Mouse (Mus musculus) liver, embryonic 13.5 days (tissue): ENCODE results near the gene Fdx1l. TPM values are rescaled to one million over a fixed set of nuclear protein-coding genes. Genes with fewer than 3 reads are reported as not detected.
A peak's percentile ranks its signal among the peaks of the same experiment; 100 is the strongest.

Experiments
- ATAC-seq: fragments of 200-750 bp; cut with Nextera tagmentation; 2 replicates; pipeline ENCODE4 v1.8.0; 2017; ENCODE audit warnings: low read depth, mild to moderate bottlenecking, moderate number of reproducible peaks, moderate library complexity
- DNase-seq: peaks from one replicate; pipeline ENCODE4 v3.0.0; 2022
- H3K27ac ChIP-seq: fragments of 300-500 bp; sonication (generic); 2 replicates; pipeline ENCODE4 v1.5.1; 2015; ENCODE audit warnings: moderate library complexity, mild to moderate bottlenecking, inconsistent platforms
- H3K27me3 ChIP-seq: fragments of 300-500 bp; sonication (generic); 2 replicates; pipeline ENCODE4 v1.6.1; 2015; ENCODE audit warnings: mild to moderate bottlenecking, inconsistent platforms
- H3K36me3 ChIP-seq: fragments of 300-500 bp; sonication (generic); 2 replicates; pipeline ENCODE4 v1.6.1; 2015; ENCODE audit warnings: mild to moderate bottlenecking, inconsistent platforms
- H3K4me1 ChIP-seq: fragments of 300-500 bp; sonication (generic); replicated peaks from 2 replicates; pipeline ENCODE4 v1.6.1; 2015; ENCODE audit warnings: inconsistent platforms
- H3K4me2 ChIP-seq: fragments of 300-500 bp; sonication (generic); 2 replicates; pipeline ENCODE4 v1.6.1; 2015; ENCODE audit warnings: inconsistent platforms, mild to moderate bottlenecking, moderate library complexity
- H3K4me3 ChIP-seq: fragments of 300-500 bp; sonication (generic); replicated peaks from 2 replicates; pipeline ENCODE4 v1.5.1; 2015; ENCODE audit warnings: mild to moderate bottlenecking, inconsistent platforms
- H3K9ac ChIP-seq: fragments of 300-500 bp; sonication (generic); 2 replicates; pipeline ENCODE4 v1.6.1; 2015; ENCODE audit warnings: mild to moderate bottlenecking, inconsistent platforms
- H3K9me3 ChIP-seq: fragments of 300-500 bp; sonication (generic); replicated peaks from 2 replicates; pipeline ENCODE4 v1.6.1; 2016; ENCODE audit warnings: inconsistent platforms
- whole genome bisulfite sequencing: fragments of 180-500 bp; shearing (Covaris S2); methylation state at CpG from one replicate; pipeline ENCODE4 v1.1.7; 2015; ENCODE audit not compliant: insufficient replicate concordance; 5-methylcytosine and 5-hydroxymethylcytosine counted together
- microRNA counts: library from miRNA; unstranded; fragments of <30 nt; microRNA quantifications from one replicate; lab custom pipeline; 2016
- microRNA-seq: library from miRNA; unstranded; fragments of <30 nt; microRNA quantifications from one replicate; pipeline ENCODE4, GENCODE M21; 2016
- polyA plus RNA-seq: library from polyadenylated mRNA; unstranded; fragments of >200 nt; fragmentation: Nextera tagmentation; extraction: Ambion mirVana; gene quantifications from 2 replicates; pipeline ENCODE4 v1.2.1, GENCODE M21; 2015

Gene Fdx1l
- polyA plus RNA-seq, 1 experiment from 2014 or later = 41.0 TPM

DNA sequence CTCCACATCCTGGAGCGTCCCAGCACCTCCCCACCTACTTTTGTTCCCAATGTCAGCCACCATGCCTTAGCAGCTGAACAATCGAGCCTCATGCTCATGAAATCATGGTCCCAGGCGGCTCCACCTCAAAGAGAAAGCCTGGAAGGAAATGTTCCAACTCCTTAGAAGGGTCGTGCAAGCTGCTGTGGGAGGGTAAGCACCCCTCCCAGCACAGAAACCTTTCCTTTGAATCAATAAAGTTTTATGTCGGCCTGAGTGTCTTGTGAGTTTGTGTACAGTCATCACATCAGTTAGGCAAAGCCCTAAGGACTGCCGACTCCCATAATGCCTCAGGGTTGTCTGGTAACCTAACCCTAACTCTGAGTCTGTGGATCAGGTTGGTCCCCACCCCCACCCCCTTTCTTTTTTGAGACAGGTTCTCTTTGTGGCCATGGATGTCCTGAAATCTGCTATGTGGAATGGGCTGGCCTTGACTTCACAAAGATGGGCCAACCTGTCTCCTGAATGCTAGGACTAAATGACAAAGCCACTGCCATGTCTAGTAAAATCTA lies 44.8 kb downstream of the Fdx1l start:
- peaks cover 21% of the 10 kb centered on the region for H3K27me3 ChIP-seq

DNA sequence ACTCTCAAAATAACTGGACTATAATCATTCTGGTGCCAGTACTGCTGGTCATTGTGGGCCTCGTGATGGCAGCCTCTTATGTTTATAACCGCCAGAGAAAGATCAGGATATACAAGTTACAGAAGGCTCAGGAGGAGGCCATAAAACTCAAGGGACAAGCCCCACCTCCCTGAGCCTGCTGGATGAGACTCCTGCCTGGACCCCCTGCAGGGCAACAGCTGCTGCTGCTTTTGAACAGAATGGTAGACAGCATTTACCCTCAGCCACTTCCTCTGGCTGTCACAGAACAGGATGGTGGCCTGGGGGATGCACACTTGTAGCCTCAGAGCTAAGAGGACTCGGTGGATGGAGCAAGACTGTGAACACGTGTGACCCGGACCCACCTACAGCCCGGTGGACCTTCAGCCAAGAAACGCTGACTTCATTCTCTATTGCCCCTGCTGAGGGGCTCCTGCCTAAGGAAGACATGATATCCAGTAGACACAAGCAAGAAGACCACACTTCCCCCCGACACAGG lies 45.6 kb downstream of the Fdx1l start:
- WGBS = 71% methylated on average over 8 of the region's 8 CpGs
- H3K4me1 ChIP-seq = peaks cover 60% of the 10 kb centered on the region

More for the DNA sequence above, 44.8 kb downstream of the Fdx1l start:
- H3K36me3 ChIP-seq = peaks cover 18% of the 10 kb centered on the region; the same call in 1 of the 2 replicates
- H3K4me2 ChIP-seq = peak overlapping the region; percentile 99
- ATAC-seq (no peak), DNase-seq (no peak)
- no peaks in the 10 kb centered on the region for H3K9me3 ChIP-seq
- H3K4me3 ChIP-seq = peak overlapping the region; percentile 75
- peak overlapping the region; percentile 98 for H3K27ac ChIP-seq
- WGBS = 47% methylated on average over 6 of the region's 6 CpGs
- peak overlapping the region; percentile 94 for H3K9ac ChIP-seq
- H3K4me1 ChIP-seq = peaks cover 68% of the 10 kb centered on the region

DNA sequence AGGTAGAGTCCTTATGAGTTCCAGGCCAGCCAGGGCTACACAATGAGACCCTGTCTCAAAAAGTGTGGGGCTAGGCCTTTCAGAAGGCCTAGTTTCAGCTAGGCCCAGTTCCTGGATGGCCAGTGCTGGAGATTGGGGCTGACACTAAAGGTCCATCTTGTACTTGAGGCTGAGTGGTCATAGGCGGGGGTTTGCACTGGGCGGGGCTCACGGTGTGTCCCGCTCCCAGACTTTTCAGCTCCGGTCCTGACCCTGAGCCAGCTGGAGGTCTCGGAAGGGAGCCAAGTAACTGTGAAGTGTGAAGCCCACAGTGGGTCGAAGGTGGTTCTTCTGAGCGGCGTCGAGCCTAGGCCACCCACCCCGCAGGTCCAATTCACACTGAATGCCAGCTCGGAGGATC lies 46.6 kb downstream of the Fdx1l start:
- no peak overlapping the region for H3K4me3 ChIP-seq
- no peak overlapping the region for H3K4me2 ChIP-seq
- no peak for DNase-seq
- H3K4me1 ChIP-seq = peaks cover 51% of the 10 kb centered on the region
- no peak for ATAC-seq
- H3K27ac ChIP-seq = peak overlapping the region; percentile 98
- H3K27me3 ChIP-seq = peaks cover 3% of the 10 kb centered on the region
- WGBS = 84% methylated on average over 12 of the region's 12 CpGs
- no peaks in the 10 kb centered on the region for H3K9me3 ChIP-seq
- H3K9ac ChIP-seq = 0 out of 2 replicates have a peak overlapping the region, but pooled peaks have one; percentile 39
- H3K36me3 ChIP-seq = peaks cover 18% of the 10 kb centered on the region; the same call in 1 of the 2 replicates

More for the DNA sequence above, 45.6 kb downstream of the Fdx1l start:
- Histone ChIP-seq H3K27me3 (peaks cover 13% of the 10 kb centered on the region), H3K4me3 (no peak overlapping the region), H3K9me3 (no peaks in the 10 kb centered on the region), H3K36me3 (peaks cover 18% of the 10 kb centered on the region; the same call in 1 of the 2 replicates), H3K4me2 (no peak overlapping the region), H3K27ac (peak overlapping the region; percentile 98), H3K9ac (peak overlapping the region; percentile 39)
- DNase-seq = no peak
- ATAC-seq = no peak

DNA sequence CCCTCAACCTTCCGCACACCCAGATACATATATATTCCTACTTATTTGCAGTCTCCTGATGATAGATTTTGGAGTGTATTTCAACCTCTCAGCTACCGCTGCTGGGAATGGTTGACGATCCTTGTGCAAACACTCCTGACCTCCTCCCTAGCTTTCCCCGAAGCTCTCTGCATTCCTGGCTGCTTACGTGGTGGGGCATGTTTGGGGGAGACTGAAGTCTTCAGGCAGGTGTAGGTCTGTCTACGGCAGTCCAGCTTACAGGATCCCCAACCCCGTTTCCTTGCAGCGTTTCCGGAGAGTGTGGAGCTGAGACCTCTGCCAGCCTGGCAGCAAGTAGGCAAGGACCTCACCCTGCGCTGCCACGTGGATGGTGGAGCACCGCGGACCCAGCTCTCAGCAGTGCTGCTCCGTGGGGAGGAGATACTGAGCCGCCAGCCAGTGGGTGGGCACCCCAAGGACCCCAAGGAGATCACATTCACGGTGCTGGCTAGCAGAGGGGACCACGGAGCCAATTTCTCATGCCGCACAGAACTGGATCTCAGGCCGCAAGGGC lies 48.1 kb downstream of the Fdx1l start:
- Histone ChIP-seq H3K9me3 (no peaks in the 10 kb centered on the region), H3K4me1 (peaks cover 40% of the 10 kb centered on the region), H3K4me2 (no peak overlapping the region), H3K4me3 (no peak overlapping the region), H3K9ac (no peak overlapping the region), H3K27ac (peak overlapping the region; percentile 40; the same call in 1 of the 2 replicates), H3K36me3 (peaks cover 18% of the 10 kb centered on the region; the same call in 1 of the 2 replicates), H3K27me3 (no peaks in the 10 kb centered on the region)
- ATAC-seq = no peak
- DNase-seq = no peak
- WGBS = 81% methylated on average over 19 of the region's 19 CpGs

DNA sequence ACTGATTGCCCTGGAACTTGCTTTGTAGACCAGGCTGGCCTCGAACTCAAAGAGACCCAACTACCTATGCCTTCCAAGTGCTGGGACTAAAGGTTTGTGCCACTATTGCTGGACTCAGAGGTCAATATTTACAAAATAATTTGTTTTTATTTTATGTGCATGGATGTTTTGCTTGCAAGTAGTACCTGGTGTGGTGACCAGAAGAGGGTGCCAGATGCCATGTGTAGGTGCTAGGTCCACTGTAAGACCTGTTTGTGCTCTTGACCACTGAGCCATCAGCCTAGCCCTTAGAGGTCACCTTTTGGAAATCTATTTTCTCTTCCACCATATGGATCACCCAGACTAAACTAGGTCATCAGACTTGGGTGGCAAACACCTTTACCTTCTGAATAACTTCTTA lies 50.7 kb downstream of the Fdx1l start:
- Histone ChIP-seq H3K9ac (no peak overlapping the region), H3K4me2 (no peak overlapping the region), H3K9me3 (no peaks in the 10 kb centered on the region), H3K27me3 (peaks cover 9% of the 10 kb centered on the region; the same call in 1 of the 2 replicates), H3K27ac (no peak overlapping the region), H3K4me1 (peaks cover 22% of the 10 kb centered on the region), H3K36me3 (peaks cover 14% of the 10 kb centered on the region; the same call in 1 of the 2 replicates), H3K4me3 (no peak overlapping the region)
- 55% methylated on average over 1 of the region's 1 CpGs for WGBS
- ATAC-seq (no peak), DNase-seq (no peak)

DNA sequence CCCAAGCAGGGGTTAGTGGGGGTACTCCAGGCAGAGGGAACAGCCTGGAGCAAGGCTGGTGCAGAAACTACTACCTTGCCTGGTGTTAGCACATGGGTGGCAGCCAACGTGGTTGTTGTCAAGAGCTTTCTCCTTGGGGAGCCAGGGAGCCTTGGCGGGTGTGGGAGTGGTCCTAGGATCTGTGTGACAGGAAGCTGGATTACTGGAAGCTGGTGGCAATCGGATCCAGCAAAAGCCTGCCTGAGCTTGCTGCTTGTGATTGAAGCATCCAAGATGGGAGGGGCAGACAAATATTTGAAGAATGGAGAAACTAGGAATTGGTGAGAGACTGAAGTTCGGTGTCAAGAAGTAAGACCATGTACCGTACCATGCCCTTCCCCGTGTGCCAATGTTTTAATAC lies 51.1 kb downstream of the Fdx1l start:
- 70% methylated on average over 6 of the region's 6 CpGs for WGBS
- Histone ChIP-seq H3K27ac (no peak overlapping the region), H3K9ac (no peak overlapping the region), H3K9me3 (no peaks in the 10 kb centered on the region), H3K4me3 (no peak overlapping the region), H3K4me2 (no peak overlapping the region), H3K36me3 (peaks cover 10% of the 10 kb centered on the region; the same call in 1 of the 2 replicates), H3K4me1 (peaks cover 22% of the 10 kb centered on the region), H3K27me3 (peaks cover 13% of the 10 kb centered on the region)
- DNase-seq = no peak
- ATAC-seq = no peak

DNA sequence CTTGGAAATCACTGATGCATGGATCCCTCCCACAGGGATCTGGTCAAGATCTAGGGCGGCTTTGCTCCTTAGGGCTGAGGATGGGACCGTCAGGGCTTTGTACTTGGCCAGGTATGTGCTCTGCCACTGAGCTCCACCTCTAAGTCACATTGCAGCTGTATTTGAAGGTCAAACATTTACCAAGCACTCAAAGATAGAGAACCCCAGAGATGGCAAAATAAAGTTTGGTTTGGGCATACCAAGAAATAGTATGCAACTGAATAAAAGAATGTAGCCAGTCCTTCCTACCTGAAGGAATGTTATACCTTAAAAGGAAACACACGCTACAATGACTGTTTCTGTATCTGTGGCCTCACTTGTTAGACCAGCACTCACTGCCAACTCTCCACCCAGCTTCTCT lies 52.1 kb downstream of the Fdx1l start:
- peaks cover 23% of the 10 kb centered on the region for H3K27me3 ChIP-seq
- ATAC-seq (no peak), DNase-seq (no peak)
- 75% methylated on average over 3 of the region's 3 CpGs for WGBS
- H3K36me3 ChIP-seq = peaks cover 7% of the 10 kb centered on the region; the same call in 1 of the 2 replicates
- no peak overlapping the region for H3K4me2 ChIP-seq
- no peak overlapping the region for H3K27ac ChIP-seq
- H3K9ac ChIP-seq = no peak overlapping the region
- H3K9me3 ChIP-seq = no peaks in the 10 kb centered on the region
- H3K4me3 ChIP-seq = no peak overlapping the region
- H3K4me1 ChIP-seq = peaks cover 22% of the 10 kb centered on the region

DNA sequence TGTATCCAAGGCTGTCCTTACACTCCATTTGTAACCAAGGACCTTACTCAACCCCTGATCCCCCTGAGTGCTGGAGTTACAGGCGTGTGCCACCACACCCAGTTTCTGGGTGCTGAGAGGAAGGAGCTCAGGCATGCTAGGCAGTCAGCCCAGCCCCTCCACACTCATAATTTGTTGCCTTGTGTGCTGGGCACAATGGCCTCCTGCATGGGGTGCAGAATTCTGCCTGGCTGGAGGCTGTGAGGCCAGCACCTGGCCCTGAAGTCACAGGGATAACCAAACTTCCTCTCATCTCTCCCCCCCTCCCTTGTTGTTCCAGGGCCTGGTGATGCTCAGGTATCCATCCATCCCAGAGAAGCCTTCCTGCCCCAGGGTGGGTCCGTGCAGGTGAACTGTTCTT lies 54.8 kb downstream of the Fdx1l start:
- 57% methylated on average over 2 of the region's 2 CpGs for WGBS
- ATAC-seq = no peak
- H3K4me2 ChIP-seq = no peak overlapping the region

More for the DNA sequence above, 54.8 kb downstream of the Fdx1l start:
- H3K9me3 ChIP-seq = no peaks in the 10 kb centered on the region
- peaks cover 37% of the 10 kb centered on the region for H3K4me1 ChIP-seq
- no peaks in the 10 kb centered on the region; the same call in 1 of the 2 replicates for H3K36me3 ChIP-seq
- H3K27ac ChIP-seq = no peak overlapping the region
- no peak overlapping the region for H3K4me3 ChIP-seq
- H3K27me3 ChIP-seq = peaks cover 49% of the 10 kb centered on the region
- DNase-seq = no peak
- 0 out of 2 replicates have a peak overlapping the region, but pooled peaks have one; percentile 3 for H3K9ac ChIP-seq

MicroRNAs within 50 kb of the gene (microRNA counts, 519-probe panel; counts per million panel counts)
- 4,940 counts per million, percentile 50 among the panel's probes with 10 or more counts for microRNA mmu-miR-1900 (lab: Ali Mortazavi, UCI)

Small RNA genes lying within 50 kb of the gene (microRNA-seq; reads per million reads assigned to microRNA genes)
- gene Mir1900 (not detected), gene Mir7082 (0.88 reads per million)

Other genes with a start within 250 kb of the Fdx1l start
- gene A230050P20Rik, start 205.0 kb downstream of the Fdx1l start, polyA plus RNA-seq = 4.2 and 4.8 TPM in 2 replicates
- 9.4 and 10.1 TPM in 2 replicates for gene Angptl6, start 193.9 kb downstream of the Fdx1l start, polyA plus RNA-seq
- 89.6 and 90.5 TPM in 2 replicates for gene Ppan, start 185.4 kb downstream of the Fdx1l start, polyA plus RNA-seq
- gene Eif3g, start 175.0 kb downstream of the Fdx1l start, polyA plus RNA-seq = 282 and 290 TPM in 2 replicates
- gene Dnmt1, start 113.7 kb downstream of the Fdx1l start, polyA plus RNA-seq = 63.3 and 75.0 TPM in 2 replicates
- gene S1pr2, start 96.8 kb downstream of the Fdx1l start, polyA plus RNA-seq = 4.7 and 4.8 TPM in 2 replicates
- 81.2 and 84.0 TPM in 2 replicates for gene Mrpl4, start 70.9 kb downstream of the Fdx1l start, polyA plus RNA-seq
- gene Icam1, start 57.6 kb downstream of the Fdx1l start, polyA plus RNA-seq = 9.6 and 9.7 TPM in 2 replicates
- gene Icam4, start 44.2 kb downstream of the Fdx1l start, polyA plus RNA-seq = 244 and 254 TPM in 2 replicates
- gene Icam5, start 41.5 kb downstream of the Fdx1l start, polyA plus RNA-seq = 0.21 and 0.29 TPM in 2 replicates
- 0.38 TPM in 1 of 2 replicates, not detected in the other for gene Zglp1, start 6.5 kb downstream of the Fdx1l start, polyA plus RNA-seq
- 0.56 and 0.68 TPM in 2 replicates for gene Gm49373, start 518 bp downstream of the Fdx1l start, polyA plus RNA-seq
- gene Gm38431, start 18.4 kb upstream of the Fdx1l start, polyA plus RNA-seq = 1.3 and 1.6 TPM in 2 replicates
- 18.4 and 27.0 TPM in 2 replicates for gene Raver1, start 18.4 kb upstream of the Fdx1l start, polyA plus RNA-seq
- gene Tyk2, start 57.6 kb upstream of the Fdx1l start, polyA plus RNA-seq = 6.2 and 7.2 TPM in 2 replicates
- 170 and 200 TPM in 2 replicates for gene Cdc37, start 76.4 kb upstream of the Fdx1l start, polyA plus RNA-seq
- gene Pde4a, start 92.1 kb upstream of the Fdx1l start, polyA plus RNA-seq = 2.0 and 2.1 TPM in 2 replicates
- gene Keap1, start 165.7 kb upstream of the Fdx1l start, polyA plus RNA-seq = 31.9 TPM in 2 replicates
- 0.03 and 0.10 TPM in 2 replicates for gene S1pr5, start 174.8 kb upstream of the Fdx1l start, polyA plus RNA-seq
- 85.5 and 86.2 TPM in 2 replicates for gene Atg4d, start 191.7 kb upstream of the Fdx1l start, polyA plus RNA-seq
- gene Kri1, start 214.4 kb upstream of the Fdx1l start, polyA plus RNA-seq = 9.9 and 10.3 TPM in 2 replicates
- gene Cdkn2d, start 217.8 kb upstream of the Fdx1l start, polyA plus RNA-seq = 104 and 105 TPM in 2 replicates
- 0.17 and 0.24 TPM in 2 replicates for gene Ap1m2, start 238.7 kb upstream of the Fdx1l start, polyA plus RNA-seq
- 17.3 and 19.1 TPM in 2 replicates for gene Slc44a2, start 247.1 kb upstream of the Fdx1l start, polyA plus RNA-seq